Mouse (Mus musculus): ENCODE data around the gene Myh9.
"Not testable (repeated sequence)": the region's sequence is repeated elsewhere in the genome, so short reads cannot be mapped to it uniquely, and the experiment has no call there.

GRCm38 (mm10) chr15:77867231-77867968 is 25.4 kb upstream of the Myh9 start:
- not testable (repeated sequence) for TF ChIP-seq CHD2 (IDR thresholded peaks at IDR 0.05; ENCODE audit: low read depth, low read length); MAFK (IDR thresholded peaks at IDR 0.05; ENCODE audit: insufficient read depth, low read depth, low read length); HCFC1 (IDR thresholded peaks at IDR 0.05; ENCODE audit: borderline replicate concordance, insufficient read depth, low read length); ZC3H11A (IDR thresholded peaks at IDR 0.05; ENCODE audit: borderline replicate concordance, low read depth, low read length)

All from ES-E14 (cell line).